Mouse (Mus musculus): ENCODE measurements around the gene Gpr146. TPM values are rescaled to one million over a fixed set of nuclear protein-coding genes. Genes with fewer than 3 reads are reported as not detected.

Gene Gpr146
- 10.5 and 11.6 TPM in 2 replicates for polyA plus RNA-seq (2015; fragmentation: Nextera tagmentation; extraction: Ambion mirVana)

DNA sequence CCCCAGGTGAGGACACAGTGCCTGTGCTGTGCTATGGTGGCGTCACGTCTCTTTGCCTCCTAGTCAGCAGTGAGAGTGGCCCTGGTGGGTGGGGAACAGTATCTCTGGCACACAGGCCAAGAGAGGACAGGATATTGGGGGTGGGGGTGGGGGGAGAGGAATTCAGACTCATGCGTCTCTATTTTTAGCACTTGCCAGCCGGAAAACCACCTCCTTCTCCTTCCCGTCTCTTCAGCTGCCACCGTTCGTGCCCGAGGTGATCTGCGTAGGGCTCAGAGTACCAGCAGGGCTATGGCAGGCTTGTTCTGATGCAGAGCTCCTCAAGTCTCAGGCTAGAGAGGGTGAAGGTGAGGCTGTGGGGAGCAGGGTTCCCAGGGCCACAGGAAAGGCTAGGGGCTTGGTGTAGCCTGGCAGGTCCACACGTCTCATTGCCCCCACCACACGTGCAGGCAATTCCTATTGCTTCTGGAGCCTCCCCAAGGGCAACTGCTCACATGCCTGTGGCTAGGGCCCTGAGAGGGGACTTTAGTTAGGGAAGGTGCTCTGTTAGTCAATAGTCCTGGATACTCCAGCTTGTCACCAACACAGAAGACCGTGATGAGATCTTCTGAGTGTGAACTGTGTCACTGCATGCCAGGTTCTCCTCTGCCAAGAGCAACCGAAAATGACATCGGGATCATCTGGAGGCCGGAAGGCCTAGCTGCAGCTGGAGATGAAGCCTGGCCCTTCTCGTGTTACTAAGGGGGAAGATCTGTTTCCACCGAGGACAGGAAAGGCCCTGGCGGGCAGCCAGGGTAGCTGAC, at the start of gene Gpr146:
Gpr146 (plus strand) TSS at position 230 of the 803 bp plus-strand sequence.

GRCm38 (mm10) chr5:139351134-139351533, 26.4 kb upstream of the Gpr146 start, which contains the start of gene Cox19:
TSS of gene Cox19 (minus strand) at chr5:139351418.

GRCm38 (mm10) chr5:139352317-139352716, 25.2 kb upstream of the Gpr146 start, which contains the start of gene Cyp2w1:
TSS of gene Cyp2w1 (plus strand) at chr5:139352617.

DNA sequence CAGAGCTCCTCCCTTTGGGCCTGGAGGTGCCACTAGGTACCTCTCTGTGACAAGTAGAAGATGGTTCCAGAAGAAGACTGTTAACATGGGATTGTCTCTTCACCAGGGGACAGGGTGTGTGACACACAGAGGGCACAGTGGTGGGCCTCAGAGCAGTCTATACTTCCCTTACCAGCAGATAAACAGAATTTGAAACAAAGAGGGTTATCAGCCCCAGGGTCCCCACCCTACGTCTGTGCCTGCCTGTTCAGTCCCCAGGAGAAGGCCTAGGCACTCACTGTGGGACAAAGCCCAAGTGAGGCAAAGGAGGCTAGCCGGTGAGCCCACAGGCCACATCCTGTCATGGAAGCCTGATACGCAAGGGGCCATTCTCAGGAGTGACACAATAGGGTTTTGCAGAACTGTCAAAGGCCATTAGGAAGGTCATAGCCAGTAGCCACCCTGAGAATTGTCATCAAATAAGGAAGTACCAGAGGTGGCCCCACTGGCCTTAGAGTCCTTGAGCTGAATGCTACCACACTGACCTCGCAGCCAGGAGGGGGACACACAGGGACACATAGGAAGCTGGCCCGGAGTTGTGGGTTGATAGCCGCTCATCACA, 27.4 kb downstream of the Gpr146 start, which contains the start of gene C130050O18Rik:
C130050O18Rik (plus strand) TSS at position 480 of the 601 bp plus-strand sequence.

GRCm38 (mm10) chr5:139423026-139423865, 45.7 kb downstream of the Gpr146 start, which contains the start of gene Gper1:
TSS of gene Gper1 (plus strand) at chr5:139423151.

MicroRNAs encoded within 50 kb of the gene (microRNA counts, 519-probe panel; counts per million panel counts)
- microRNA mmu-miR-339-3p (296 counts per million, percentile 58 among the panel's probes with 10 or more counts), microRNA mmu-miR-339-5p (296 counts per million, percentile 58 among the panel's probes with 10 or more counts)

Small RNA genes within 50 kb of the gene (microRNA-seq; reads per million reads assigned to microRNA genes)
- gene Mir339, result 224 to 330 reads per million in 2 experiments

Other genes starting within 250 kb of the Gpr146 start
- 4.1 and 4.3 TPM in 2 replicates for gene Prkar1b, start 227.7 kb upstream of the Gpr146 start, polyA plus RNA-seq (2015; fragmentation: Nextera tagmentation; extraction: Ambion mirVana)
- 2.9 and 3.5 TPM in 2 replicates for gene Dnaaf5, start 227.5 kb upstream of the Gpr146 start, polyA plus RNA-seq (2015; fragmentation: Nextera tagmentation; extraction: Ambion mirVana)
- gene Sun1, start 177.1 kb upstream of the Gpr146 start, polyA plus RNA-seq (2015; fragmentation: Nextera tagmentation; extraction: Ambion mirVana), result 28.4 and 29.5 TPM in 2 replicates
- gene Get4, start 125.4 kb upstream of the Gpr146 start, polyA plus RNA-seq (2015; fragmentation: Nextera tagmentation; extraction: Ambion mirVana), result 204 and 205 TPM in 2 replicates
- 2.1 and 3.8 TPM in 2 replicates for gene Adap1, start 52.1 kb upstream of the Gpr146 start, polyA plus RNA-seq (2015; fragmentation: Nextera tagmentation; extraction: Ambion mirVana)
- 73.7 and 79.2 TPM in 2 replicates for gene Cox19, start 26.3 kb upstream of the Gpr146 start, polyA plus RNA-seq (2015; fragmentation: Nextera tagmentation; extraction: Ambion mirVana)
- 0.51 TPM in 1 of 2 replicates, not detected in the other for gene Cyp2w1, start 25.1 kb upstream of the Gpr146 start, polyA plus RNA-seq (2015; fragmentation: Nextera tagmentation; extraction: Ambion mirVana)
- 0.44 and 0.77 TPM in 2 replicates for gene C130050O18Rik, start 27.6 kb downstream of the Gpr146 start, polyA plus RNA-seq (2015; fragmentation: Nextera tagmentation; extraction: Ambion mirVana)
- 3.5 and 3.6 TPM in 2 replicates for gene Gper1, start 45.5 kb downstream of the Gpr146 start, polyA plus RNA-seq (2015; fragmentation: Nextera tagmentation; extraction: Ambion mirVana)
- 10.4 and 10.6 TPM in 2 replicates for gene 3110082I17Rik, start 82.8 kb downstream of the Gpr146 start, polyA plus RNA-seq (2015; fragmentation: Nextera tagmentation; extraction: Ambion mirVana)
- 4.1 and 4.8 TPM in 2 replicates for gene Zfand2a, start 106.9 kb downstream of the Gpr146 start, polyA plus RNA-seq (2015; fragmentation: Nextera tagmentation; extraction: Ambion mirVana)
- gene Uncx, start 165.8 kb downstream of the Gpr146 start, polyA plus RNA-seq (2015; fragmentation: Nextera tagmentation; extraction: Ambion mirVana), result not detected in 2 replicates